Mouse (Mus musculus) E14TG2a.4 (cell line): ENCODE results near the gene Cox4i1.

ENCODE experiments used
- CTCF ChIP-seq: conservative IDR thresholded peaks from 2 replicates; pipeline ENCODE4 v1.5.1; 2014; ENCODE audit warnings: low read length
- NANOG ChIP-seq: IDR thresholded peaks from 2 replicates; pipeline ENCODE4 v1.6.1; 2014; ENCODE audit warnings: borderline replicate concordance, low read length, mixed read lengths
- POU5F1 ChIP-seq: IDR thresholded peaks from 2 replicates; pipeline ENCODE4 v1.6.1; 2014; ENCODE audit warnings: low read length, borderline replicate concordance

DNA sequence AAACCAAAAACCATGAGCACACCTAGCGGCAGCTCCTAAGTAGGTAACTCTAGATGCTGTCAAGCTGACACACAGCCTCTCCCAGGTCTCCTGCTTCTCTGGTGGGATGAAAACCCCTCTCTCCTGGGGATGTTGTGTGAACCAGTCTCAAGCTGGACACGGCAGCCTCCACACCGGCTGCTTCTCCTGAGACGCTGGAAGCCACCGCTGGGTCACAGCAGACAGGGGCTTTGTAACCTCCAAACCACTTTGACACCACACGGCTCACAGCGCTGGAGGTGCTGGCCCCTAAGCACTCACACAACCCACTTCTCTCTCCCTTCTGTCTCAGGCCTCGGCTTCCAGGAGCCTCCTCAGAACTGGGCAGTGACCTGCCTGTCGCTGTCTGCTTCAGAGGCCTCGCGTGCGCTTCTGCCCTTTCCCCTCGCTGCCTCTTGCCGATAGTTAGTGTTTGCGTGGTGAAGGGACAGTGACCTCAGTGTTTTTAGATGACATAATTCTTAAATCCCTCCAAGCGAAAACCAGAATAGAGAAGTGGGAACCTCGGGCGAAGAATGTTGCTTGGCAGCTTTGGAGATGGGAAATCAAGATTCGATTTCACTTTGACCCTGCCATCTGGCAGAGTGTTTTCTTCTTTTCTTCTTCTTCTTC, 51.7 kb downstream of the Cox4i1 start:
- TF ChIP-seq CTCF = no peak
- TF ChIP-seq NANOG = no peak
- TF ChIP-seq POU5F1 = no peak
